Mouse (Mus musculus) layer of hippocampus, adult 2 months (tissue): Measurements from ENCODE around the gene Zfp526. TPM values are rescaled to one million over a fixed set of nuclear protein-coding genes. Genes with fewer than 3 reads are reported as not detected.

Experiments
- DNase-seq, 2 experiments: peaks; one replicate each; pipeline ENCODE4 v3.0.0; 2022; ENCODE audit warnings: low spot score in 2 of 2
- H3K27ac ChIP-seq: fragments of 200-600 bp; 2 replicates; pipeline ENCODE4 v1.8.1; 2022
- H3K4me3 ChIP-seq: fragments of 200-600 bp; 2 replicates; pipeline ENCODE4 v1.8.1; 2022; ENCODE audit warnings: mild to moderate bottlenecking
- CTCF ChIP-seq: fragments of 200-600 bp; conservative IDR thresholded peaks from 2 replicates; pipeline ENCODE4 v1.8.1; 2022; ENCODE audit warnings: antibody characterized with exemption, mild to moderate bottlenecking, moderate library complexity
- total RNA-seq, 2 experiments: library from RNA; stranded (reverse); gene quantifications; 2 replicates each; pipeline ENCODE4 v1.2.3; 2021

The Zfp526 gene
- total RNA-seq, 2 experiments from 2014 or later: 10.5 to 12.7 TPM

DNA sequence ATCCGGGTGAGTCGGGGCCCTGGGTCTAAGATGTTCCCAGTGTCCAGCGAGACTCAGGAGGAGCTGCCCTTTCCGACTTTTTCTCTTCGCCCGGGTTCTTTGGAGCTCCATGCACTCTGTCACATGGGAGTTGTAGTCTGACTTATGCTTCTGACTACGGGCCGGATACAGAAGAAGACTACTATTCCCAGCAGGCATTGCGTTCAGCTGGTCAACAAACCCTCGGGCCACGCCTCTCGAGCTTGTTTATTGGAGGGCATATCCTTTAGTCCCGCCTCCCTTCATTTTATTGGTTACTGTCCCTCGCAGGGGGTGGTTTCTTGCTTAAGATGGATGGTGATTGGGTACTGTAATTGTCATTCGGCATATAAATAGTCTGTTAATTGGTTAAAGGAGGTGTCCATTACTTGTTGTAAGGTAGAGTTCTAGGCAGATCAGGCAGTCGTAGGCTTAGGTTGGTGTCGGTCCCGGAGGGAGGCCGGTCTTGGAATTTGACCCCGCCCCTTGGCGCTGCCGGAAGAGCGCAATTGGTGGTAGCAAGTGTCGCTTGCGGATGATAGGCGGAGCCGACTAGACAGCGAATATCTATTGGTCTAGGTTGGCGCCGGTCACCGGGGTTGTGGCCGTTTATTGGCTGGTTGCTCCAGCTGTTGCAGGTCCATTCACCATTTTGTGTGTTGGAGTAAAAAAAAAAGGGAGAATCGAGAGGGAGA is 46.7 kb downstream of the Zfp526 start:
- H3K4me3 ChIP-seq: peak overlapping the region; percentile 95
- DNase-seq: peak; percentile 99 to 100
- peak overlapping the region; percentile 99 for H3K27ac ChIP-seq
- TF ChIP-seq CTCF: no peak

DNA sequence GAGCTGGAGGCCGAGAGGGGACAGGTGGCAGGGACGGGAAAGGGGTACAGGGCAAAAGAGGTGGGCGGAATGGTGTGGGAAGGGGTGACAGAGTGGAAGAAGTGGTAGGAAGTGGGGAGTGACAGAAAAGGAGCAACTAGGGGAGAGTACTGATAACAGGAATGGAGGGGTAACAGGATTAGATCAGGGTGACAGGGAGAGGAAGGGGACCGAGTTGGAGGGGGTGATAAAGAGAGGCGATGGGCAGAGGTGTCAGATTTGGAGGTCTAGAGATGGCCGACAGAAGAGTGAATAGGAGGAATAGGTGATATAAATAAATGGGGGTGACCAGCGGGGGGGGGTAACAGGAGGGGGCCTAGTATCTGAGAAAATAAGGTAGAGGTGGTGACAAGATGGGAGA is 47.4 kb downstream of the Zfp526 start:
- peak in 1 of 2 experiments; percentile 12 for DNase-seq
- TF ChIP-seq CTCF: no peak
- Histone ChIP-seq H3K4me3 (peak overlapping the region; percentile 77), H3K27ac (peak overlapping the region; percentile 95)

DNA sequence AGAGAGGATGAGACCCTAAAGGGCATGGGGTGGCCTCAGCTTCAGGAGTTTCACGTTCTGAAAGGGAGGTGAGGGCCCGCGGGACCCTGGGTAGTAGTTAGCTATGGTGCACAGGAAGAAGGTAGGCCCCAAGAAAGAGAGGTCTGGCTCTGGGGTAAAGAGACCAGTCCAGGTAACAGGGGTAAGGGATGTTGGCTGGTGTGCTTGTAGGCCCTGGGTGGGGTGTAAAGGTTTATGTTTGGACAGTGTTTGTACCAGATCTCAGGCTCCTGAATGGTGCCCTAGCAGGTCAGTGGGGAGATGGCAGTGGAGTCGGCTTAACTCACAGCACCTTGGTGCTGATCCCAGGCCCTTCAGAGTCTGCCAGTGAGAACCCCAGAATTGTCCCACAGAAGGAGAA is 47.8 kb downstream of the Zfp526 start:
- no peak for TF ChIP-seq CTCF
- Histone ChIP-seq H3K27ac (peak overlapping the region; percentile 95), H3K4me3 (peak overlapping the region; percentile 77)
- no peak for DNase-seq

DNA sequence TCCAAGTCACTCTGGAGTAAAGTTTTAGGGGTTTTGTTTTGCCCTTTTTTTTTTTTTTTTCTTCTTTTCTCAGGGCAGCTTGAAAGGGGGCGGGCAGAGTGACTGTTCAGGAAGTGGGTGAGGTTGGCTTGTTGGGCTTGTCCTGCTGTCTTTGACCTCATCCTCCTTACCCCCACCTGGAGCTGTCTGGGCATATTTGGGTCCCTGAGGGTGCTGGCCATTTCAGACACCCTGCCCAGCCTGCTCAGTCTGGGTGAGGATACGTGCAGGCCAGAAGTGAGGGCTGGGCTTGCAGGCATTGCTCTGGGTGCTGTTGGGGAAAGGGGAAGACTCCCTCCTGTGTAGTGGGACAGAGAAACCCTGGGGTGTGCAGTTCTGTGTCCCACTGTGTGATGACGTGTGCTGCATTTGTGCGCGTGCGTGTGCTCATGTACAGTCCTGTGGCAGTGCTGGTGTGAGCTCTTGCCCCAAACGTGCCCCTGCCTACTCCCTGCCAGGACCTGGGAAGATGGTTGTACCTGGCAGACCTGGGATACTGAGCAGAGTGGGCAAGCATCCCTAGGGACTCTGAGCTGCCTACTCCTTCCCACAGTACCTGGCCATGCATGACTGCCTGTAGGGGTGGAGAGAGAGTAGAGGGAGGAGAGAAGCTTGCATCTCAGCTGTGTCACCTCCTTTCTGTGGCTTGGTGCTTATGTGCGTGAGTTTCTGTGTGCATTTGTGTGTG is 48.5 kb downstream of the Zfp526 start:
- TF ChIP-seq CTCF: no peak
- H3K4me3 ChIP-seq: peak overlapping the region; percentile 77

DNA sequence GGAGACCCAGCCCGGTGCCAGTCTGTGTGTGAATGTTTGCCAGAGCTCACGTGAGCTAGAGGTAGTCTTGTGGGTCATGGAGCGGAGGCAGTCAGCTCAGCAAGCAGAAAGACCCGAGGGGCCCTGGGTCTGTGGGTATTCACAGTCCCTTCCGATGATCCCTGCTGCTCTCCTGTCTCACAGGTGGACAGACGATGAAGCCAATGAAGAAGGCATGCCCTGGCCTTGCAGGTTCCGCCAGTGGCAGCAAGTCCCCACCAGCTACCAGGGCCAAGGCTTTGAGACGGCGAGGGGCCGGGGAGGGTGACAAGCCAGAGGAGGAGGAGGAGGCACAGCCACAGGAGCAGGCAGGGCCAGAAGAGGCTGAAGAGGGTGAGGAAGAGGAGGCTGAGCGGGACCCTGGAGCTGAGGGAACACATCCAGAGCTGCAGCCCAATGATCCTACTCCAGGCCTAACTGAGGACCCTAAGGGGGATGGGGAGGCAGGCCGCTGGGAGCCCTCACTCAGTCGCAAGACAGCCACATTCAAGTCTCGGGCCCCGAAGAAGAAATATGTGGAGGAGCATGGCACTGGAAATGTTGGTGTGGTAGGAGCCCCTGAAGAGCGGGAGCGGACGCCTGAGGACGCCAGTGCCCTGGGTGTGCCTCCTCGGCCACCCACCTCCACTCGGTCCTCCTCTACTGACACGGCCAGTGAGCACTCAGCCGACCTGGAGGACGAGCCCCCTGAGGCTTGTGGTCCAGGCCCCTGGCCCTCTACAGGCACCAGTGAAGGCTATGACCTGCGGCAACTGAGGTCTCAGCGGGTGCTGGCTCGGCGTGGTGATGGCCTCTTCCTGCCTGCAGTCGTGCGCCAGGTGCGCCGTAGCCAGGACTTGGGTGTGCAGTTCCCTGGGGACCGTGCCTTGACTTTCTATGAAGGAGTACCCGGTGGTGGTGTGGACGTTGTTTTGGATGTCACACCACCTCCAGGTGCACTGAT is 49.7 kb downstream of the Zfp526 start:
- no peak for DNase-seq
- no peak for TF ChIP-seq CTCF
- no peak overlapping the region for H3K4me3 ChIP-seq
- H3K27ac ChIP-seq: no peak overlapping the region

More for the DNA sequence above, 48.5 kb downstream of the Zfp526 start:
- H3K27ac ChIP-seq: peak overlapping the region; percentile 95; the same call in 1 of the 2 replicates
- no peak for DNase-seq

DNA sequence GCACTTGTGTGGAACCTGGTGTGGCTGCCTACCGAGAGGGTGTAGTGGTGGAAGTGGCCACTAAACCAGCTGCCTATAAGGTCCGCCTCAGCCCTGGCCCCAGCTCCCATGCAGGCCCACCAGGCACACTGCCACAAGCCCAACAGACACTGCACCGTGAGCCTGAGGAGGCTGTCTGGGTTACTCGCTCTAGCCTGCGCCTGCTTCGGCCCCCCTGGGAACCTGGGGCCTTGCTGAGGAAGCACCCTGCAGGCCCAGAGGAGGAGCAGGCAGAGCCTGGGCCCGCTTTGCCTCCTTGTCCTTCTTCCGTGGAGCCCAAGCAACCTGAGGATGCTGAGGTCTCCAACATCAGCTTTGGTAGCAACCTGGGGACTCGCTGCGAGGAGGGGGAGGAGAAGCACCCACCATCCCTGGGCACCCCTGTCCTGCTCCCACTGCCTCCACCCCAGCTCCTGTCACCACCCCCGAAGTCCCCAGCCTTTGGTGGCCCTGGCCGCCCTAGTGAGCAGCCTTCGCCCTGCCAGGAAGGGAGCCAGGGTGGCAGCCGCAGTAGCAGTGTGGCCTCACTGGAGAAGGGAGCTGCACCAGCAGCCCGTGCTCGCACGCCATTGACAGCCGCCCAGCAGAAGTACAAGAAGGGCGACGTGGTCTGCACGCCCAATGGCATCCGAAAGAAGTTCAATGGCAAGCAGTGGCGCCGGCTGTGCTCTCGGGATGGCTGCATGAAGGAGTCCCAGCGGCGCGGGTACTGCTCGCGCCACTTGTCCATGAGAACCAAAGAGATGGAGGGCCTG is 50.6 kb downstream of the Zfp526 start:
- DNase-seq: no peak
- TF ChIP-seq CTCF: no peak
- no peak overlapping the region for H3K27ac ChIP-seq
- no peak overlapping the region for H3K4me3 ChIP-seq

DNA sequence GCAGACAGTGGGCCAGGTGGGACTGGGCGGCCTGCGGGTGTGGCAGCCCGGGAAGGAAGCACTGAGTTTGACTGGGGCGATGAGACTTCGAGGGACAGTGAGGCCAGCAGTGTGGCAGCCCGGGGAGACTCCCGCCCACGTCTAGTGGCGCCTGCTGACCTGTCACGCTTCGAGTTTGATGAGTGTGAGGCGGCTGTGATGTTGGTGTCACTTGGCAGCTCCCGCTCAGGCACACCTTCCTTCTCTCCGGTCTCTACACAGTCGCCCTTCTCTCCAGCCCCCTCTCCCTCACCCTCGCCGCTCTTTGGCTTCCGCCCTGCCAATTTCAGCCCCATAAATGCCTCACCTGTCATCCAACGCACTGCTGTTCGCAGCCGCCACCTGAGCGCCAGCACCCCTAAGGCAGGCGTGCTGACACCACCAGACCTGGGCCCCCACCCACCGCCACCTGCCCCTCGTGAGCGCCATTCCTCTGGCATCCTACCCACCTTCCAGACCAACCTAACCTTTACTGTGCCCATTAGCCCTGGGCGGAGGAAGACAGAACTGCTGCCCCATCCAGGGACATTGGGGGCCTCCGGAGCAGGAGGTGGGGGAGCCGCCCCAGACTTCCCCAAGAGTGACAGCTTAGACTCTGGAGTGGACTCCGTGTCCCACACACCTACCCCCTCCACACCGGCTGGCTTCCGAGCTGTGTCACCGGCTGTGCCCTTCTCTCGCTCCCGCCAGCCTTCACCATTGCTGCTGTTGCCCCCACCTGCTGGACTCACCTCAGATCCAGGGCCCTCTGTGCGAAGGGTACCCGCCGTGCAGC is 51.4 kb downstream of the Zfp526 start:
- H3K4me3 ChIP-seq: no peak overlapping the region
- H3K27ac ChIP-seq: no peak overlapping the region
- no peak for DNase-seq
- no peak for TF ChIP-seq CTCF

DNA sequence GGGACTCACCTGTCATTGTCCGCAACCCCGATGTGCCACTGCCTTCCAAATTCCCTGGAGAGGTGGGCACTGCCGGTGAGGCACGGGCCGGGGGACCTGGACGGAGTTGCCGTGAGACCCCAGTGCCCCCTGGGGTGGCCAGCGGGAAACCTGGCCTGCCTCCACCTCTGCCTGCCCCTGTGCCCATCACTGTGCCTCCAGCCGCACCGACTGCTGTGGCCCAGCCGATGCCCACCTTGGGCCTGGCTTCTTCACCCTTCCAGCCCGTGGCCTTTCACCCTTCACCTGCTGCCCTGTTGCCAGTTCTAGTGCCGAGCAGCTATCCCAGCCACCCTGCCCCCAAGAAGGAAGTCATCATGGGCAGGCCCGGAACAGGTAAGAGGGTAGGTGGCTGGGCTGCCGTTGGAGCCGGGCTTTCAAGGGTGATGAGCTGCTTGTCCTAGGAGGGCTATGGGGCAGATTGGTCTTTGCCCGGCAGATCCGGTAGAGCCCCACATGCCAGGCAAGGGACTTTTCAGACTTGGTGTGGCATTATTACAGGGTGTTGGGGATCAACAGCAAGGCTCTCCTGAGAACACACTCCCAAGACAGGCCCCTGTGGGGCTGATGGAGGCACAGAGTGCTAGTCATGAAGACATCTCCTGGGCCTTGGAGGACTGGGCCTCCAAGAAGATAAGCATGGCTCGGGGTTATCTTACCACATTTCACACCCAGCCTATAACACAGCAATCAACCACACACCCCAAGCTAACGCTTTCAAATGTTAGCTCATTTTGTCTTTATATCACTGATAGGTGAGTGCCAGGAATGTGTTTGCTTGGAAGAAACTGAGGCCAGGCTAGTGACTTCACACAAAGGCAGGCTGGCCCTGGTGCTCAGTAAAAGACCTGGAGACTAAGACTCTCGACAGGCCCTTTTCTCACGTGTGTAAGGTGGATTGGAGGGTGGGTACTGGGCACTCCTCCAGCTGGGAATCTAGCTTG is 52.3 kb downstream of the Zfp526 start:
- TF ChIP-seq CTCF: no peak
- no peak overlapping the region for H3K4me3 ChIP-seq
- DNase-seq: no peak
- H3K27ac ChIP-seq: no peak overlapping the region

DNA sequence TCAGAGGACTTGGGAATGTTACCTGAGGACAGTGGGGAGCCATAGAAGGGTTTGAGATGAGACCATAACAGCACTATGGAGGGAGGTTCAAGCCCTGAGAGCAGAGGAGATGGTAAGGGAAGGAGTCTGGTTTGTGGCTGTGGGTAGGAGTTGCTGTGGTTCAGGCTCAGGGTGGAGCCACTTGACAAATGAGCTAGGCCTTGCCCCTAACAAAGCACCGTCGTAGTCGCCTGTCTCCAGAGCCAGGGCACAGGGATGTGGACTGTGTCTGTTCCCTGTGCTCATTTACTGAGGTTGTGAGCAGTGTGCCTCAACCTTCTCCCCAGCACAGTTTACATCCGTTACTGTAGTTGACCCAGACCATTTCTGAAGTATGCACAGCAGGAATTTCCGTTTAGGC is 53.3 kb downstream of the Zfp526 start:
- no peak for DNase-seq
- no peak for TF ChIP-seq CTCF
- H3K4me3 ChIP-seq: no peak overlapping the region
- 0 out of 2 replicates have a peak overlapping the region, but pooled peaks have one; percentile 99 for H3K27ac ChIP-seq

DNA sequence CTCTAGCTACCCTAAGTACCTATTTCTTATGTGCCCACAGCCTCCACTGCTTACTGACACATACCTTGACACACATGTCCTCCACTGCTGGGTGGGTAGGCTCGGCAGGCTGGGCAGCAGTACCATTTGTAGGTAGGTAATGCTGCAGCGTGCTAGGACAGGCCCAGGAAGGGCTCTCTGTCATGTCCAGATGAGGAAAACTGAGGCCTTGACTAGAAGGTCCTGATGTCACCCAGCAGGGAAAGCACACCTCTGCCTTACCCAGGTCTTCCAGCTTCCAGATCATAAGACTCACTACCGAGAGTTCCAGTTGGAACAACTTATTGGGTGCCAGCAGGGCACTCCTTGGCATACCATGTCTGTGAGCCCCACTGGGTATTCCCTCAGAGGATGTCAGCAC is 53.8 kb downstream of the Zfp526 start:
- DNase-seq: no peak
- no peak for TF ChIP-seq CTCF

More for the DNA sequence above, 53.8 kb downstream of the Zfp526 start:
- Histone ChIP-seq H3K27ac (0 out of 2 replicates have a peak overlapping the region, but pooled peaks have one; percentile 99), H3K4me3 (no peak overlapping the region)
